17 mouse cellular contexts compared by ENCODE assay signal in genomic region chr13:54746896-54747295, GRCm38 (mm10). TPM values are rescaled to one million over a fixed set of nuclear protein-coding genes. Genes with fewer than 3 reads are reported as not detected.
DNase-seq lines count a peak whose midpoint lies in the region; ATAC-seq lines count a peak whose summit lies in the region.
"Had no signal": no experiment of that assay in that cellular context is flagged by ENCODE, and none has a peak within 500 bp of the region (broad histone marks: within the 10 kb centered on the region; RNA-seq: fewer than 3 reads in every experiment).

No protein-coding gene starts in this region.

- H3K36me3 ChIP-seq in hindbrain, embryonic 13.5 days, result peaks cover 2% of the 10 kb centered on the region; the same call in 1 of the 2 replicates
- peaks cover 9% of the 10 kb centered on the region for H3K36me3 ChIP-seq in hindbrain, embryonic 10.5 days
- H3K36me3 ChIP-seq in midbrain, embryonic 15.5 days (replicated peaks), result no peaks in the 10 kb centered on the region
- H3K36me3 ChIP-seq in heart, embryonic 11.5 days (ENCODE audit: control insufficient read depth, insufficient read depth, low read length), result no peaks in the 10 kb centered on the region
- H3K36me3 ChIP-seq: heart, embryonic 12.5 days; limb, embryonic 13.5 days had no signal

- H3K27me3 ChIP-seq in hindbrain, embryonic 13.5 days, result peaks cover 15% of the 10 kb centered on the region
- peaks cover 60% of the 10 kb centered on the region for H3K27me3 ChIP-seq in hindbrain, embryonic 10.5 days (ENCODE audit: insufficient read depth, poor library complexity, severe bottlenecking)
- H3K27me3 ChIP-seq in midbrain, embryonic 15.5 days (replicated peaks), result peaks cover 10% of the 10 kb centered on the region; the same call in 1 of the 2 replicates
- peaks cover 51% of the 10 kb centered on the region for H3K27me3 ChIP-seq in heart, embryonic 11.5 days (ENCODE audit: control insufficient read depth, insufficient read depth, low read length)

- ATAC-seq in hindbrain, embryonic 13.5 days (ENCODE audit: low FRiP score), result no peak
- peak; percentile 29; the same call in 1 of the 2 replicates for ATAC-seq in cerebellum, adult (ENCODE audit: insufficient number of reproducible peaks, low FRiP score, low TSS enrichment)
- no peak for ATAC-seq in midbrain, embryonic 15.5 days (replicated peaks)
- no peak for ATAC-seq in heart, embryonic 11.5 days (replicated peaks; ENCODE audit: insufficient number of reproducible peaks, low FRiP score, low TSS enrichment)
- ATAC-seq: liver, postnatal 0 days had no signal

- peak overlapping the region; percentile 77 for H3K4me2 ChIP-seq in hindbrain, embryonic 13.5 days
- peak overlapping the region; percentile 74 for H3K4me2 ChIP-seq in midbrain, embryonic 15.5 days
- no peak overlapping the region for H3K4me2 ChIP-seq in heart, embryonic 11.5 days
- H3K4me2 ChIP-seq: heart, embryonic 12.5 days; limb, embryonic 13.5 days had no signal

- H3K9me3 ChIP-seq in hindbrain, embryonic 13.5 days, result no peaks in the 10 kb centered on the region
- H3K9me3 ChIP-seq in hindbrain, embryonic 10.5 days, result no peaks in the 10 kb centered on the region
- H3K9me3 ChIP-seq in midbrain, embryonic 15.5 days, result no peaks in the 10 kb centered on the region
- H3K9me3 ChIP-seq in heart, embryonic 11.5 days (replicated peaks; ENCODE audit: control insufficient read depth, low read length), result no peaks in the 10 kb centered on the region
- H3K9me3 ChIP-seq: heart, embryonic 12.5 days; limb, embryonic 13.5 days had no signal

- WGBS in hindbrain, embryonic 13.5 days, result 31% methylated on average over 10 of the region's 10 CpGs
- 40% methylated on average over 10 of the region's 10 CpGs for WGBS in hindbrain, embryonic 10.5 days
- 35% methylated on average over 10 of the region's 10 CpGs for WGBS in midbrain, embryonic 15.5 days
- WGBS in heart, embryonic 11.5 days (ENCODE audit: insufficient replicate concordance), result 33% methylated on average over 10 of the region's 10 CpGs

- H3K9ac ChIP-seq in hindbrain, embryonic 13.5 days, result peak overlapping the region; percentile 90
- peak overlapping the region; percentile 30; the same call in 1 of the 2 replicates for H3K9ac ChIP-seq in midbrain, embryonic 15.5 days
- H3K9ac ChIP-seq in heart, embryonic 11.5 days (ENCODE audit: low read depth, low read length), result no peak overlapping the region
- H3K9ac ChIP-seq: heart, embryonic 12.5 days; limb, embryonic 13.5 days; liver, postnatal 0 days had no signal

- DNase-seq in hindbrain, embryonic 10.5 days (ENCODE audit: low spot score), result no peak
- peak; percentile 78 to 82 for DNase-seq in cerebellum, postnatal 36 days
- no peak for DNase-seq in ovary, postnatal 36 days (ENCODE audit: low spot score)
- DNase-seq in thymus, postnatal 25 days, result no peak
- DNase-seq: adrenal gland, postnatal 36 days; gastrocnemius, adult 2 months; liver, postnatal 0 days; right cerebral cortex, postnatal 14 days had no signal

- H3K27ac ChIP-seq in hindbrain, embryonic 13.5 days, result 0 out of 2 replicates have a peak overlapping the region, but pooled peaks have one; percentile 18
- H3K27ac ChIP-seq in hindbrain, embryonic 10.5 days, result no peak overlapping the region
- H3K27ac ChIP-seq in midbrain, embryonic 15.5 days, result no peak overlapping the region
- H3K27ac ChIP-seq in heart, embryonic 11.5 days (ENCODE audit: low read depth, low read length), result no peak overlapping the region
- H3K27ac ChIP-seq: gastrocnemius, adult 2 months; kidney, postnatal 0 days; limb, embryonic 13.5 days had no signal

- peaks cover 66% of the 10 kb centered on the region for H3K4me1 ChIP-seq in hindbrain, embryonic 13.5 days (replicated peaks)
- peaks cover 47% of the 10 kb centered on the region for H3K4me1 ChIP-seq in hindbrain, embryonic 10.5 days (replicated peaks)
- peaks cover 50% of the 10 kb centered on the region for H3K4me1 ChIP-seq in midbrain, embryonic 15.5 days
- peaks cover 6% of the 10 kb centered on the region; the same call in 1 of the 2 replicates for H3K4me1 ChIP-seq in heart, embryonic 11.5 days (ENCODE audit: control insufficient read depth, insufficient read depth, low read length)

- H3K4me3 ChIP-seq in hindbrain, embryonic 13.5 days, result peak overlapping the region; percentile 66
- no peak overlapping the region for H3K4me3 ChIP-seq in hindbrain, embryonic 10.5 days
- peak overlapping the region; percentile 67; the same call in 1 of the 2 replicates for H3K4me3 ChIP-seq in midbrain, embryonic 15.5 days
- H3K4me3 ChIP-seq in heart, embryonic 11.5 days (ENCODE audit: low read depth, low read length), result no peak overlapping the region
- H3K4me3 ChIP-seq: gastrocnemius, adult 2 months; heart, embryonic 12.5 days; limb, embryonic 13.5 days had no signal

RNA-seq across cellular contexts. Expression of gene Gprin1, which starts 2.8 kb away (rescaled TPM):
- 6.5 and 6.9 TPM in 2 replicates for polyA plus RNA-seq in hindbrain, embryonic 13.5 days (2015; fragmentation: Nextera tagmentation; extraction: Ambion mirVana)
- polyA plus RNA-seq in hindbrain, embryonic 10.5 days (2016; fragmentation: Nextera tagmentation; extraction: Ambion mirVana), result 1.2 and 2.5 TPM in 2 replicates
- 26.0 and 32.7 TPM in 2 replicates for polyA plus RNA-seq in midbrain, embryonic 15.5 days (2015; fragmentation: Nextera tagmentation; extraction: Ambion mirVana)
- polyA plus RNA-seq in heart, embryonic 11.5 days (2014; fragmentation: Nextera tagmentation; extraction: Ambion mirVana), result 0.13 TPM in 2 replicates
- polyA plus RNA-seq: liver, postnatal 0 days had no signal

RNA-seq across cellular contexts. Expression of gene Sncb, which starts 19.5 kb away (rescaled TPM):
- polyA plus RNA-seq in hindbrain, embryonic 13.5 days (2015; fragmentation: Nextera tagmentation; extraction: Ambion mirVana), result 18.7 and 20.8 TPM in 2 replicates
- 2.3 and 2.4 TPM in 2 replicates for polyA plus RNA-seq in hindbrain, embryonic 10.5 days (2016; fragmentation: Nextera tagmentation; extraction: Ambion mirVana)
- polyA plus RNA-seq in midbrain, embryonic 15.5 days (2015; fragmentation: Nextera tagmentation; extraction: Ambion mirVana), result 56.0 and 56.4 TPM in 2 replicates
- 0.27 and 0.59 TPM in 2 replicates for polyA plus RNA-seq in heart, embryonic 11.5 days (2014; fragmentation: Nextera tagmentation; extraction: Ambion mirVana)
- polyA plus RNA-seq: kidney, postnatal 0 days; limb, embryonic 13.5 days; liver, postnatal 0 days; thymus, postnatal 0 days had no signal

RNA-seq across cellular contexts. Expression of gene Eif4e1b, which starts 36.9 kb away (rescaled TPM):
- not detected in 2 replicates for polyA plus RNA-seq in hindbrain, embryonic 13.5 days (2015; fragmentation: Nextera tagmentation; extraction: Ambion mirVana)
- not detected in 2 replicates for polyA plus RNA-seq in hindbrain, embryonic 10.5 days (2016; fragmentation: Nextera tagmentation; extraction: Ambion mirVana)
- polyA plus RNA-seq in midbrain, embryonic 15.5 days (2015; fragmentation: Nextera tagmentation; extraction: Ambion mirVana), result not detected in 2 replicates
- polyA plus RNA-seq in heart, embryonic 11.5 days (2014; fragmentation: Nextera tagmentation; extraction: Ambion mirVana), result not detected in 2 replicates
- polyA plus RNA-seq: heart, embryonic 12.5 days; kidney, postnatal 0 days; limb, embryonic 13.5 days; liver, postnatal 0 days; neural tube, embryonic 11.5 days; thymus, postnatal 0 days had no signal

RNA-seq across cellular contexts. Expression of gene Tspan17, which starts 42.3 kb away (rescaled TPM):
- polyA plus RNA-seq in hindbrain, embryonic 13.5 days (2015; fragmentation: Nextera tagmentation; extraction: Ambion mirVana), result 50.4 and 54.0 TPM in 2 replicates
- polyA plus RNA-seq in hindbrain, embryonic 10.5 days (2016; fragmentation: Nextera tagmentation; extraction: Ambion mirVana), result 12.3 and 26.5 TPM in 2 replicates
- 49.3 and 54.0 TPM in 2 replicates for polyA plus RNA-seq in midbrain, embryonic 15.5 days (2015; fragmentation: Nextera tagmentation; extraction: Ambion mirVana)
- polyA plus RNA-seq in heart, embryonic 11.5 days (2014; fragmentation: Nextera tagmentation; extraction: Ambion mirVana), result 2.4 and 3.9 TPM in 2 replicates

RNA-seq across cellular contexts. Expression of gene Cdhr2, which starts 45.6 kb away (rescaled TPM):
- polyA plus RNA-seq in hindbrain, embryonic 13.5 days (2015; fragmentation: Nextera tagmentation; extraction: Ambion mirVana), result 0.08 and 0.14 TPM in 2 replicates
- 0.07 and 0.15 TPM in 2 replicates for polyA plus RNA-seq in hindbrain, embryonic 10.5 days (2016; fragmentation: Nextera tagmentation; extraction: Ambion mirVana)
- 0.15 and 0.30 TPM in 2 replicates for polyA plus RNA-seq in midbrain, embryonic 15.5 days (2015; fragmentation: Nextera tagmentation; extraction: Ambion mirVana)
- polyA plus RNA-seq in heart, embryonic 11.5 days (2014; fragmentation: Nextera tagmentation; extraction: Ambion mirVana), result 0.04 and 0.24 TPM in 2 replicates

Comparison
In these comparisons a context has a peak if more than half of its experiments do, and no peak if none do; other contexts are left out.
1. H3K4me3 ChIP-seq: peak in hindbrain, embryonic 13.5 days (single experiment) and midbrain, embryonic 15.5 days (single experiment); none in hindbrain, embryonic 10.5 days (single experiment) and heart, embryonic 11.5 days (single experiment).
2. DNase-seq: peak in cerebellum, postnatal 36 days (2 of 2); none in hindbrain, embryonic 10.5 days (single experiment), ovary, postnatal 36 days (single experiment) and thymus, postnatal 25 days (single experiment).